Mouse (Mus musculus): ENCODE measurements around the gene Fetub. TPM values are rescaled to one million over a fixed set of nuclear protein-coding genes. Genes with fewer than 3 reads are reported as not detected.

Gene Fetub
- polyA plus RNA-seq, 1 experiment, result 0.21 TPM

GRCm38 (mm10) chr16:22955397-22956084 is 37.4 kb downstream of the Fetub start:
- WGBS, result 36% methylated on average over 13 of the region's 13 CpGs
- peak; percentile 19 for DNase-seq (ENCODE audit: low read depth, low spot score)

GRCm38 (mm10) chr16:22956085-22956439 is 37.9 kb downstream of the Fetub start:
- 80% methylated on average over 11 of the region's 11 CpGs for WGBS
- DNase-seq (ENCODE audit: low read depth, low spot score), result no peak

GRCm38 (mm10) chr16:22961073-22961472 is 42.9 kb downstream of the Fetub start:
- 97% methylated on average over 8 of the region's 8 CpGs for WGBS
- no peak for DNase-seq (ENCODE audit: low read depth, low spot score)

- DNase-seq (ENCODE audit: low read depth, low spot score), result no peak
- 74% methylated on average over 5 of the region's 5 CpGs for WGBS
Measured at GRCm38 (mm10) chr16:22962256-22962655, 44.1 kb downstream of the Fetub start.

- no peak for DNase-seq (ENCODE audit: low read depth, low spot score)
Measured at GRCm38 (mm10) chr16:22963293-22963692, 45.2 kb downstream of the Fetub start.

- 52% methylated on average over 1 of the region's 1 CpGs for WGBS
- no peak for DNase-seq (ENCODE audit: low read depth, low spot score)
Measured at GRCm38 (mm10) chr16:22967383-22968030, 49.4 kb downstream of the Fetub start.

Other genes with a start within 250 kb of the Fetub start
- gene Crygs, start 106.8 kb upstream of the Fetub start, polyA plus RNA-seq (2012; rRNA removed), result not detected in 2 replicates
- gene Tbccd1, start 60.7 kb upstream of the Fetub start, polyA plus RNA-seq (2012; rRNA removed), result 13.9 and 16.2 TPM in 2 replicates
- gene Dnajb11, start 60.5 kb upstream of the Fetub start, polyA plus RNA-seq (2012; rRNA removed), result 30.0 and 30.4 TPM in 2 replicates
- 0.21 and 0.56 TPM in 2 replicates for gene Ahsg, start 27.1 kb upstream of the Fetub start, polyA plus RNA-seq (2012; rRNA removed)
- gene Hrg, start 32.7 kb downstream of the Fetub start, polyA plus RNA-seq (2012; rRNA removed), result 0.05 and 0.24 TPM in 2 replicates
- gene Kng2, start 111.1 kb downstream of the Fetub start, polyA plus RNA-seq (2012; rRNA removed), result 0.05 TPM in 1 of 2 replicates, not detected in the other
- not detected in 2 replicates for gene Kng1, start 139.5 kb downstream of the Fetub start, polyA plus RNA-seq (2012; rRNA removed)
- 78.7 and 94.4 TPM in 2 replicates for gene Eif4a2, start 189.1 kb downstream of the Fetub start, polyA plus RNA-seq (2012; rRNA removed)
- gene Rfc4, start 209.4 kb downstream of the Fetub start, polyA plus RNA-seq (2012; rRNA removed), result 1.0 and 1.7 TPM in 2 replicates
- 26.4 and 29.8 TPM in 2 replicates for gene Adipoq, start 228.2 kb downstream of the Fetub start, polyA plus RNA-seq (2012; rRNA removed)